9 mouse cellular contexts compared by ENCODE assay signal in the genomic region with DNA sequence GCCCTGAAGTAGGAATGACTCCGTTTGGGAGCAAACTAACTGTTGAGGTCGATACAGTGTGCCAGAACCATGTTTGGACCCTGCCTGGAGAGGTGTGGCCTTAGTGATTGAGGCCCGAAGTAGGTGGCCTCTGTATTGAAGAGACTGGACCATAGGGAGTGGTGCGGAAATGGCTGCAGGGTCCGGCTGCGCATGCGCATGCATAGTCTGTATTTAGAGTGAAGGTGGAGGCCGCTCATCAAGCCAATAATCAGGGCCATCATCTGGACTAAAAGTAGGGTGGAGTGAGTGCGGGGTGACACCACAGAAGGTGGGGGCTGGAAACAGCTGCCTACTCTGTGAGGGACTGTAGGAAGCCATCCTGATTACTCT. TPM values are rescaled to one million over a fixed set of nuclear protein-coding genes. Genes with fewer than 3 reads are reported as not detected.
DNase-seq lines count a peak whose midpoint lies in the region; ATAC-seq lines count a peak whose summit lies in the region.
"Had no signal": no experiment of that assay in that cellular context is flagged by ENCODE, and none has a peak within 500 bp of the region (broad histone marks: within the 10 kb centered on the region; RNA-seq: fewer than 3 reads in every experiment).

No protein-coding gene starts in this region.

- peaks cover 48% of the 10 kb centered on the region for H3K4me1 ChIP-seq in hindbrain, embryonic 10.5 days (replicated peaks)
- no peaks in the 10 kb centered on the region; the same call in 1 of the 2 replicates for H3K4me1 ChIP-seq in hindbrain, embryonic 14.5 days (replicated peaks; ENCODE audit: control insufficient read depth, insufficient read depth, low read length)
- H3K4me1 ChIP-seq in heart, embryonic 15.5 days (replicated peaks), result peaks cover 16% of the 10 kb centered on the region
- peaks cover 18% of the 10 kb centered on the region for H3K4me1 ChIP-seq in limb, embryonic 15.5 days

- H3K27ac ChIP-seq in hindbrain, embryonic 10.5 days, result peak overlapping the region; percentile 25; the same call in 1 of the 2 replicates
- no peak overlapping the region for H3K27ac ChIP-seq in hindbrain, embryonic 14.5 days
- peak overlapping the region; percentile 67 for H3K27ac ChIP-seq in heart, embryonic 15.5 days
- H3K27ac ChIP-seq in limb, embryonic 15.5 days, result peak overlapping the region; percentile 82

- WGBS in hindbrain, embryonic 10.5 days, result 89% methylated on average over 9 of the region's 9 CpGs
- 84% methylated on average over 9 of the region's 9 CpGs for WGBS in hindbrain, embryonic 14.5 days
- WGBS in heart, embryonic 15.5 days, result 73% methylated on average over 9 of the region's 9 CpGs
- 77% methylated on average over 9 of the region's 9 CpGs for WGBS in limb, embryonic 15.5 days

- ATAC-seq in hindbrain, embryonic 14.5 days (ENCODE audit: low FRiP score), result no peak
- ATAC-seq in heart, embryonic 15.5 days (replicated peaks; ENCODE audit: insufficient number of reproducible peaks, insufficient read depth, low FRiP score, low read depth), result no peak
- ATAC-seq in limb, embryonic 15.5 days (ENCODE audit: insufficient number of reproducible peaks, low FRiP score, low TSS enrichment, low read depth), result no peak
- ATAC-seq in megakaryocyte-erythroid progenitor cell, adult 5-6 weeks (replicated peaks; ENCODE audit: low FRiP score, low TSS enrichment, poor library complexity, severe bottlenecking), result no peak
- ATAC-seq in erythroid progenitor cell, adult 5-6 weeks (replicated peaks; ENCODE audit: low FRiP score, poor library complexity, severe bottlenecking), result no peak

- H3K9me3 ChIP-seq in hindbrain, embryonic 10.5 days, result no peaks in the 10 kb centered on the region
- H3K9me3 ChIP-seq in hindbrain, embryonic 14.5 days (ENCODE audit: control insufficient read depth, low read length), result no peaks in the 10 kb centered on the region
- H3K9me3 ChIP-seq in heart, embryonic 15.5 days (replicated peaks), result no peaks in the 10 kb centered on the region
- H3K9me3 ChIP-seq in limb, embryonic 15.5 days, result no peaks in the 10 kb centered on the region

- no peak overlapping the region for H3K4me3 ChIP-seq in hindbrain, embryonic 10.5 days
- H3K4me3 ChIP-seq in hindbrain, embryonic 14.5 days (replicated peaks; ENCODE audit: low read length), result no peak overlapping the region
- H3K4me3 ChIP-seq in heart, embryonic 15.5 days, result no peak overlapping the region
- no peak overlapping the region for H3K4me3 ChIP-seq in limb, embryonic 15.5 days

- no peak overlapping the region for H3K9ac ChIP-seq in hindbrain, embryonic 14.5 days
- no peak overlapping the region for H3K9ac ChIP-seq in heart, embryonic 15.5 days
- H3K9ac ChIP-seq in limb, embryonic 15.5 days, result no peak overlapping the region

- H3K4me2 ChIP-seq in hindbrain, embryonic 14.5 days (replicated peaks), result no peak overlapping the region
- no peak overlapping the region for H3K4me2 ChIP-seq in heart, embryonic 15.5 days
- 0 out of 2 replicates have a peak overlapping the region, but pooled peaks have one; percentile 17 for H3K4me2 ChIP-seq in limb, embryonic 15.5 days

- no peak for DNase-seq in hindbrain, embryonic 10.5 days (ENCODE audit: low spot score)
- no peak for DNase-seq in hindbrain, embryonic 14.5 days (ENCODE audit: low spot score)
- DNase-seq in ZHBTc4 (ENCODE audit: low read depth, low spot score), result peak; percentile 81
- no peak for DNase-seq in frontal cortex, postnatal 10 days (ENCODE audit: low spot score in 2 of 2)
- DNase-seq: liver had no signal

- no peaks in the 10 kb centered on the region for H3K36me3 ChIP-seq in hindbrain, embryonic 10.5 days
- no peaks in the 10 kb centered on the region for H3K36me3 ChIP-seq in hindbrain, embryonic 14.5 days (replicated peaks; ENCODE audit: control insufficient read depth, insufficient read depth)
- H3K36me3 ChIP-seq in heart, embryonic 15.5 days, result no peaks in the 10 kb centered on the region
- H3K36me3 ChIP-seq in limb, embryonic 15.5 days, result no peaks in the 10 kb centered on the region

- peaks cover 17% of the 10 kb centered on the region; the same call in 1 of the 2 replicates for H3K27me3 ChIP-seq in hindbrain, embryonic 10.5 days (ENCODE audit: insufficient read depth, poor library complexity, severe bottlenecking)
- H3K27me3 ChIP-seq in hindbrain, embryonic 14.5 days (ENCODE audit: control insufficient read depth, insufficient read depth, low read length), result no peaks in the 10 kb centered on the region
- no peaks in the 10 kb centered on the region; the same call in 1 of the 2 replicates for H3K27me3 ChIP-seq in heart, embryonic 15.5 days
- H3K27me3 ChIP-seq in limb, embryonic 15.5 days, result no peaks in the 10 kb centered on the region

RNA-seq across cellular contexts. Expression of a gene that starts 9.7 kb away (rescaled TPM):
- not detected in 2 replicates for polyA plus RNA-seq in hindbrain, embryonic 10.5 days (2016; fragmentation: Nextera tagmentation; extraction: Ambion mirVana)
- not detected in 2 replicates for polyA plus RNA-seq in hindbrain, embryonic 14.5 days (2014; fragmentation: Nextera tagmentation; extraction: Ambion mirVana)
- polyA plus RNA-seq in heart, embryonic 15.5 days (2015; fragmentation: Nextera tagmentation; extraction: Ambion mirVana), result 0.15 and 0.22 TPM in 2 replicates
- 0.42 TPM in 1 of 2 replicates, not detected in the other for polyA plus RNA-seq in limb, embryonic 15.5 days (2015; fragmentation: Nextera tagmentation; extraction: Ambion mirVana)
- total RNA-seq in megakaryocyte-erythroid progenitor cell, adult 5-6 weeks (2014; fragmentation: Nextera tagmentation), result not detected in 2 replicates
- total RNA-seq in megakaryocyte-erythroid progenitor cell, adult 5-6 weeks (2017), result not detected in 2 replicates
- total RNA-seq in erythroid progenitor cell, adult 5-6 weeks (2015; ENCODE audit: low replicate concordance), result not detected in 2 replicates
- total RNA-seq in erythroid progenitor cell, adult 5-6 weeks (2017; ENCODE audit: low replicate concordance), result not detected in 2 replicates

RNA-seq across cellular contexts. Expression of a gene that starts 18.4 kb away (rescaled TPM):
- 0.10 TPM in 1 of 2 replicates, not detected in the other for polyA plus RNA-seq in hindbrain, embryonic 10.5 days (2016; fragmentation: Nextera tagmentation; extraction: Ambion mirVana)
- 0.17 TPM in 1 of 2 replicates, not detected in the other for polyA plus RNA-seq in hindbrain, embryonic 14.5 days (2014; fragmentation: Nextera tagmentation; extraction: Ambion mirVana)
- 22.1 and 24.7 TPM in 2 replicates for polyA plus RNA-seq in heart, embryonic 15.5 days (2015; fragmentation: Nextera tagmentation; extraction: Ambion mirVana)
- 7.5 and 18.9 TPM in 2 replicates for polyA plus RNA-seq in limb, embryonic 15.5 days (2015; fragmentation: Nextera tagmentation; extraction: Ambion mirVana)
- total RNA-seq in megakaryocyte-erythroid progenitor cell, adult 5-6 weeks (2014; fragmentation: Nextera tagmentation), result not detected in 2 replicates
- not detected in 2 replicates for total RNA-seq in megakaryocyte-erythroid progenitor cell, adult 5-6 weeks (2017)
- not detected in 2 replicates for total RNA-seq in erythroid progenitor cell, adult 5-6 weeks (2015; ENCODE audit: low replicate concordance)
- total RNA-seq in erythroid progenitor cell, adult 5-6 weeks (2017; ENCODE audit: low replicate concordance), result not detected in 2 replicates

RNA-seq across cellular contexts. Expression of a gene that starts 21.7 kb away (rescaled TPM):
- polyA plus RNA-seq in hindbrain, embryonic 10.5 days (2016; fragmentation: Nextera tagmentation; extraction: Ambion mirVana), result 98.1 and 193 TPM in 2 replicates
- polyA plus RNA-seq in hindbrain, embryonic 14.5 days (2014; fragmentation: Nextera tagmentation; extraction: Ambion mirVana), result 125 and 157 TPM in 2 replicates
- polyA plus RNA-seq in heart, embryonic 15.5 days (2015; fragmentation: Nextera tagmentation; extraction: Ambion mirVana), result 825 and 1,122 TPM in 2 replicates
- 4,882 and 5,832 TPM in 2 replicates for polyA plus RNA-seq in limb, embryonic 15.5 days (2015; fragmentation: Nextera tagmentation; extraction: Ambion mirVana)
- not detected in 2 replicates for total RNA-seq in megakaryocyte-erythroid progenitor cell, adult 5-6 weeks (2014; fragmentation: Nextera tagmentation)
- not detected in 2 replicates for total RNA-seq in megakaryocyte-erythroid progenitor cell, adult 5-6 weeks (2017)
- total RNA-seq in erythroid progenitor cell, adult 5-6 weeks (2015; ENCODE audit: low replicate concordance), result 1.4 and 2.1 TPM in 2 replicates
- total RNA-seq in erythroid progenitor cell, adult 5-6 weeks (2017; ENCODE audit: low replicate concordance), result 0.90 and 1.9 TPM in 2 replicates

RNA-seq across cellular contexts. Expression of a gene that starts 33.2 kb away (rescaled TPM):
- 10.4 and 11.8 TPM in 2 replicates for polyA plus RNA-seq in hindbrain, embryonic 10.5 days (2016; fragmentation: Nextera tagmentation; extraction: Ambion mirVana)
- polyA plus RNA-seq in hindbrain, embryonic 14.5 days (2014; fragmentation: Nextera tagmentation; extraction: Ambion mirVana), result 27.1 and 27.5 TPM in 2 replicates
- 5.0 and 6.6 TPM in 2 replicates for polyA plus RNA-seq in heart, embryonic 15.5 days (2015; fragmentation: Nextera tagmentation; extraction: Ambion mirVana)
- 9.7 and 9.9 TPM in 2 replicates for polyA plus RNA-seq in limb, embryonic 15.5 days (2015; fragmentation: Nextera tagmentation; extraction: Ambion mirVana)
- 121 and 137 TPM in 2 replicates for total RNA-seq in megakaryocyte-erythroid progenitor cell, adult 5-6 weeks (2014; fragmentation: Nextera tagmentation)
- 174 and 229 TPM in 2 replicates for total RNA-seq in megakaryocyte-erythroid progenitor cell, adult 5-6 weeks (2017)
- total RNA-seq in erythroid progenitor cell, adult 5-6 weeks (2015; ENCODE audit: low replicate concordance), result 59.5 and 71.4 TPM in 2 replicates
- total RNA-seq in erythroid progenitor cell, adult 5-6 weeks (2017; ENCODE audit: low replicate concordance), result 98.2 and 125 TPM in 2 replicates

RNA-seq across cellular contexts. Expression of a gene that starts 52.0 kb away (rescaled TPM):
- 38.8 and 71.5 TPM in 2 replicates for polyA plus RNA-seq in hindbrain, embryonic 10.5 days (2016; fragmentation: Nextera tagmentation; extraction: Ambion mirVana)
- polyA plus RNA-seq in hindbrain, embryonic 14.5 days (2014; fragmentation: Nextera tagmentation; extraction: Ambion mirVana), result 130 and 135 TPM in 2 replicates
- polyA plus RNA-seq in heart, embryonic 15.5 days (2015; fragmentation: Nextera tagmentation; extraction: Ambion mirVana), result 8.0 and 13.2 TPM in 2 replicates
- 21.4 and 25.1 TPM in 2 replicates for polyA plus RNA-seq in limb, embryonic 15.5 days (2015; fragmentation: Nextera tagmentation; extraction: Ambion mirVana)
- total RNA-seq in megakaryocyte-erythroid progenitor cell, adult 5-6 weeks (2014; fragmentation: Nextera tagmentation), result 69.9 and 89.1 TPM in 2 replicates
- 29.0 and 30.8 TPM in 2 replicates for total RNA-seq in megakaryocyte-erythroid progenitor cell, adult 5-6 weeks (2017)
- 103 TPM in 2 replicates for total RNA-seq in erythroid progenitor cell, adult 5-6 weeks (2015; ENCODE audit: low replicate concordance)
- 98.7 and 99.2 TPM in 2 replicates for total RNA-seq in erythroid progenitor cell, adult 5-6 weeks (2017; ENCODE audit: low replicate concordance)
